Mouse (Mus musculus) B cell, adult 62 days (primary cell): ENCODE data around the gene Eps8l3. TPM values are rescaled to one million over a fixed set of nuclear protein-coding genes. Genes with fewer than 3 reads are reported as not detected.

ENCODE experiments used
- total RNA-seq: library from RNA; stranded (reverse); gene quantifications from 4 replicates; pipeline ENCODE4 v1.2.4, GENCODE M21; 2023

Gene Eps8l3
- not detected in 4 replicates for total RNA-seq

DNA sequence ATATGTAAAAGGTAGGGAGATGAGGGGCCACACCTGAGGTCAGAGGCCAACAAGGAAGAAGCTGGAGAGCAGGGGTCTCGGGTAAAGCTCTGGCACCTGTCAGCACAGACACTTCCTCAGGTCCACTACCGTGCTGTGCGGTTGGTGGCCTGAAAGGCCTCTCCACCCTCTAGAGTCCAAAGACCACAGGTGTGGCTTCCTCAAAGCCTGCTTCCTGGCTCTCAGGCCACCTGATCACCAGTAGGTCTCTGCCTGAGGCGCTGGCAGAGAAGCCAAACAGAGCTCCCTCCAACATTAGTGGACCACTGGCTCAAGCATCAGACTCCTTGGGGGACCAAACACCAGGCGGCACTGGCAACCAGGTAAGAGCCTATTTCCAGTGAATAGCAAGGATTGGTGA, at the start of gene Eps8l3:
TSS of gene Eps8l3 (plus strand) at position 225 of the 400 bp plus-strand sequence.

GRCm38 (mm10) chr3:107895720-107896569, 18.9 kb downstream of the Eps8l3 start, which contains the start of gene Gstm5:
Gene Gstm5 (plus strand): TSS chr3:107895821.

DNA sequence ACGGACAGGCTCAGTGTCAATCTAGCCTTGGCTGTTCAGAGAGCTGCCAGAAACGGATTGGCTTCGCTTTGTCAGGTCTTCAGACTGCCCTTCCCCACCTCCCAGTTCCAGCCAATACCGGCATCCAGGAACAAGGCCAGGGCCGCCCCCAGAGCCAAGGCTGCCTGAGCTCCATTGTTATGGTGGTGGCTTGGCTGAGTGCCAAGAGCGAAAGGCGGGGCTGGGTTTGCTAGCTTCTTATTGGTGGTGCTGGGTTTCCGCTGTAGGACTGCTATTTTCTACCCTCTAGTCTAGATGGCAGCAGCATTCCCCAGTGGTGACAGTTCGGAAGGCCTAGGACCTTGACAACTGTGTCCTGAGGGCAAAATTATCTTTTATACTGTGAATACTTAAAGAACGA, 54.6 kb downstream of the Eps8l3 start, which contains the start of gene Gstm7:
TSS of gene Gstm7 (minus strand) at position 148 of the 400 bp plus-strand sequence.

Other genes starting within 250 kb of the Eps8l3 start
- not detected in 4 replicates for gene Gm10961, start 245.9 kb upstream of the Eps8l3 start, total RNA-seq
- gene Strip1, start 245.5 kb upstream of the Eps8l3 start, total RNA-seq: 46.2 to 52.3 TPM (median 49.8 TPM) in 4 replicates
- gene Ahcyl1, start 180.7 kb upstream of the Eps8l3 start, total RNA-seq: 69.3 to 75.3 TPM (median 74.1 TPM) in 4 replicates
- gene Csf1, start 116.8 kb upstream of the Eps8l3 start, total RNA-seq: 7.1 to 13.1 TPM (median 8.4 TPM) in 4 replicates
- not detected in 4 replicates for gene Gstm5, start 18.6 kb downstream of the Eps8l3 start, total RNA-seq
- gene Gstm7, start 54.6 kb downstream of the Eps8l3 start, total RNA-seq: 2.2 to 5.0 TPM (median 3.5 TPM) in 4 replicates
- not detected in 4 replicates for gene Gstm6, start 66.5 kb downstream of the Eps8l3 start, total RNA-seq
- not detected in 4 replicates for gene Gstm3, start 92.1 kb downstream of the Eps8l3 start, total RNA-seq
- gene Gstm2, start 109.2 kb downstream of the Eps8l3 start, total RNA-seq: not detected in 4 replicates
- 10.8 to 17.9 TPM (median 14.0 TPM) in 4 replicates for gene Gstm1, start 140.7 kb downstream of the Eps8l3 start, total RNA-seq
- 3.1 to 6.2 TPM (median 3.8 TPM) in 4 replicates for gene Gstm4, start 167.7 kb downstream of the Eps8l3 start, total RNA-seq
- gene Ampd2, start 209.4 kb downstream of the Eps8l3 start, total RNA-seq: 21.9 to 28.4 TPM (median 26.9 TPM) in 4 replicates
- gene Gnat2, start 215.6 kb downstream of the Eps8l3 start, total RNA-seq: 0.51 to 0.72 TPM in 2 of 4 replicates, not detected in the others